Mouse (Mus musculus) bone marrow macrophage, adult 2 months (primary cell): Measurements from ENCODE around the gene Rnh1.

ENCODE experiments used
- CTCF ChIP-seq: IDR thresholded peaks from 2 replicates; pipeline ENCODE4 v1.5.1; 2012; ENCODE audit warnings: low read depth, mild to moderate bottlenecking, low read length, moderate library complexity
- POLR2A ChIP-seq: IDR thresholded peaks from 2 replicates; pipeline ENCODE4 v1.6.1; 2012; ENCODE audit warnings: mild to moderate bottlenecking, low read depth, low read length, borderline replicate concordance

DNA sequence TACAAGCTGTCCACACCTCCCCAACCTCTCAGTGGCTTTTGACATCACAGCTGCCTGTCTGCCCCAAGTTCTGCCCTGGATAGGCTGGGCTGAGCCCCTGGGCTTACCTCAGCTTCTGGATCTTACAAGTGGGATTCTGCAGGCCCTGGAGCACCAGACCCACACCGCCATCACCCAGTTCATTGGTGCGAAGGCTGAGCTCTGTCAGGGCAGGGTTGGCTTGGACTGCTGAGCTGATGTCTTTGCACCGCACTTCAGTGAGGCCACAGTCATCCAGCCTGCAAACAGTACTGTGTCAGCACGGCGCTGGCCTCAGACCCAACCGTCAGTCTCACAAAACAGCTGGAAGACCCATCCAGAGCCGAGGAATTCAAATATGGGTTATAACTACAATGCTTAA, 8.3 kb downstream of the Rnh1 start:
- TF ChIP-seq CTCF = no peak
- no peak for TF ChIP-seq POLR2A
